In the genomic region with DNA sequence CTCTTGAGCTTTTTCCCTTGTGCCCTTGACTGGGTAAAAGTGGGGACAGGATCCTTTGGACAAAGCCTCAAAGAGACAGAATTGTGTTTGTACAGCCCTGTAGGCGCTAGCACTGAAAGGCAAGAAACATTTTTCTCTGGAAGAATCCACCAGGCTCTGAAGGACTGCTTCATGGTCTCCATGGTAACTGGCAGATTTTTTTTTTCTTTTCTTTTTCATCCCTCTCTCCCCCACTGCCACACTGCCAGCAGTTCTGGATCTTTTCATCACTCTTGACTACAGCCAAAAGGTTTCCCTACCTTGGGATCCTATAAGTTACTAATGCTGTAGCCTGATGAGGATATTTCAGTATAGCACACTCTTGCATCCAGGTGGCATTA, we compare ENCODE assay signal across 9 mouse cellular contexts. TPM values are rescaled to one million over a fixed set of nuclear protein-coding genes. Genes with fewer than 3 reads are reported as not detected.
DNase-seq lines count a peak whose midpoint lies in the region; ATAC-seq lines count a peak whose summit lies in the region.
"Had no signal": no experiment of that assay in that cellular context is flagged by ENCODE, and none has a peak within 500 bp of the region (broad histone marks: within the 10 kb centered on the region; RNA-seq: fewer than 3 reads in every experiment).

No protein-coding gene starts in this region.

- WGBS in kidney, embryonic 14.5 days = 55% methylated on average over 1 of the region's 1 CpGs
- WGBS in embryonic facial prominence, embryonic 11.5 days = 54% methylated on average over 1 of the region's 1 CpGs
- WGBS in forebrain, embryonic 16.5 days = 4% methylated on average over 1 of the region's 1 CpGs
- 13% methylated on average over 1 of the region's 1 CpGs for WGBS in midbrain, embryonic 11.5 days

- H3K4me3 ChIP-seq in kidney, embryonic 14.5 days (ENCODE audit: low read length) = no peak overlapping the region
- H3K4me3 ChIP-seq in embryonic facial prominence, embryonic 11.5 days (ENCODE audit: low read depth, low read length) = no peak overlapping the region
- no peak overlapping the region for H3K4me3 ChIP-seq in forebrain, embryonic 16.5 days (replicated peaks; ENCODE audit: low read length)
- no peak overlapping the region for H3K4me3 ChIP-seq in midbrain, embryonic 11.5 days (ENCODE audit: low read depth, low read length)

- peak overlapping the region; percentile 57 for H3K27ac ChIP-seq in kidney, embryonic 14.5 days (ENCODE audit: low read depth, low read length)
- 0 out of 2 replicates have a peak overlapping the region, but pooled peaks have one; percentile 20 for H3K27ac ChIP-seq in embryonic facial prominence, embryonic 11.5 days (replicated peaks; ENCODE audit: low read depth, low read length)
- peak overlapping the region; percentile 46 for H3K27ac ChIP-seq in forebrain, embryonic 16.5 days (ENCODE audit: low read length)
- H3K27ac ChIP-seq in midbrain, embryonic 11.5 days (ENCODE audit: low read depth, low read length) = peak overlapping the region; percentile 28; the same call in 1 of the 2 replicates

- H3K9ac ChIP-seq in kidney, embryonic 14.5 days (ENCODE audit: low read depth, low read length) = no peak overlapping the region
- H3K9ac ChIP-seq in embryonic facial prominence, embryonic 11.5 days (replicated peaks; ENCODE audit: low read length) = no peak overlapping the region
- no peak overlapping the region; the same call in 1 of the 2 replicates for H3K9ac ChIP-seq in forebrain, embryonic 16.5 days (replicated peaks; ENCODE audit: low read depth, low read length)
- H3K9ac ChIP-seq in midbrain, embryonic 11.5 days (ENCODE audit: low read length) = no peak overlapping the region

- intact Hi-C loops in gastrocnemius, postnatal 36 days (cut with DNase I) = no loop called here

- no peaks in the 10 kb centered on the region for H3K36me3 ChIP-seq in kidney, embryonic 14.5 days (ENCODE audit: control insufficient read depth, insufficient read depth, low read length)
- no peaks in the 10 kb centered on the region for H3K36me3 ChIP-seq in embryonic facial prominence, embryonic 11.5 days (replicated peaks; ENCODE audit: control insufficient read depth, insufficient read depth, low read depth, low read length)
- H3K36me3 ChIP-seq in forebrain, embryonic 16.5 days (ENCODE audit: control insufficient read depth, insufficient read depth) = no peaks in the 10 kb centered on the region
- no peaks in the 10 kb centered on the region for H3K36me3 ChIP-seq in midbrain, embryonic 11.5 days (ENCODE audit: control insufficient read depth, insufficient read depth, low read length)

- no peak for ATAC-seq in kidney, embryonic 14.5 days (ENCODE audit: low FRiP score, low TSS enrichment)
- 0 out of 2 replicates have a peak, but pooled peaks have one; percentile 36 for ATAC-seq in embryonic facial prominence, embryonic 11.5 days (replicated peaks; ENCODE audit: insufficient number of reproducible peaks, low FRiP score, low TSS enrichment, low read depth)
- ATAC-seq in forebrain, embryonic 16.5 days = peak; percentile 88
- peak; percentile 62; the same call in 1 of the 2 replicates for ATAC-seq in midbrain, embryonic 11.5 days (ENCODE audit: low FRiP score)

- peaks cover 17% of the 10 kb centered on the region for H3K4me1 ChIP-seq in kidney, embryonic 14.5 days (ENCODE audit: control insufficient read depth, insufficient read depth, low read length)
- no peaks in the 10 kb centered on the region for H3K4me1 ChIP-seq in embryonic facial prominence, embryonic 11.5 days (ENCODE audit: control insufficient read depth, insufficient read depth, low read length)
- peaks cover 11% of the 10 kb centered on the region for H3K4me1 ChIP-seq in forebrain, embryonic 16.5 days (replicated peaks; ENCODE audit: control insufficient read depth, insufficient read depth, low read length)
- peaks cover 12% of the 10 kb centered on the region for H3K4me1 ChIP-seq in midbrain, embryonic 11.5 days (ENCODE audit: control insufficient read depth, insufficient read depth, low read length)

- H3K27me3 ChIP-seq in kidney, embryonic 14.5 days (ENCODE audit: control insufficient read depth, insufficient read depth, low read length) = no peaks in the 10 kb centered on the region
- H3K27me3 ChIP-seq in embryonic facial prominence, embryonic 11.5 days (ENCODE audit: control insufficient read depth, insufficient read depth, low read length) = no peaks in the 10 kb centered on the region
- no peaks in the 10 kb centered on the region for H3K27me3 ChIP-seq in forebrain, embryonic 16.5 days (replicated peaks; ENCODE audit: control insufficient read depth, insufficient read depth, low read length)
- H3K27me3 ChIP-seq in midbrain, embryonic 11.5 days (ENCODE audit: control insufficient read depth, insufficient read depth, low read length) = no peaks in the 10 kb centered on the region

- 0 out of 2 replicates have a peak overlapping the region, but pooled peaks have one; percentile 10 for H3K4me2 ChIP-seq in kidney, embryonic 14.5 days (replicated peaks; ENCODE audit: low read depth, low read length)
- H3K4me2 ChIP-seq in embryonic facial prominence, embryonic 11.5 days (ENCODE audit: low read depth, low read length) = no peak overlapping the region
- peak overlapping the region; percentile 3; the same call in 1 of the 2 replicates for H3K4me2 ChIP-seq in forebrain, embryonic 16.5 days (ENCODE audit: low read length)
- no peak overlapping the region for H3K4me2 ChIP-seq in midbrain, embryonic 11.5 days

- H3K9me3 ChIP-seq in kidney, embryonic 14.5 days (ENCODE audit: control insufficient read depth, low read length) = no peaks in the 10 kb centered on the region
- no peaks in the 10 kb centered on the region for H3K9me3 ChIP-seq in embryonic facial prominence, embryonic 11.5 days (replicated peaks; ENCODE audit: control insufficient read depth, low read length)
- H3K9me3 ChIP-seq in forebrain, embryonic 16.5 days (ENCODE audit: control insufficient read depth, low read length) = no peaks in the 10 kb centered on the region
- H3K9me3 ChIP-seq in midbrain, embryonic 11.5 days (ENCODE audit: control insufficient read depth, low read length) = no peaks in the 10 kb centered on the region

- DNase-seq in kidney, adult 8-10 months = no peak
- DNase-seq in embryonic facial prominence, embryonic 11.5 days (ENCODE audit: low spot score) = peak; percentile 24
- no peak for DNase-seq in midbrain, embryonic 11.5 days (ENCODE audit: low spot score, missing footprints)
- no peak for DNase-seq in gastrocnemius, postnatal 36 days
- no peak for DNase-seq in B cell, adult 2 months
- DNase-seq in kidney, postnatal 25 days = no peak
- DNase-seq: thymus, postnatal 4 days had no signal

RNA-seq across cellular contexts. Expression of a gene that starts 43.4 kb away (rescaled TPM):
- 0.34 and 0.71 TPM in 2 replicates for polyA plus RNA-seq in kidney, embryonic 14.5 days (2014; fragmentation: Nextera tagmentation; extraction: Ambion mirVana)
- polyA plus RNA-seq in embryonic facial prominence, embryonic 11.5 days (2014; fragmentation: Nextera tagmentation; extraction: Ambion mirVana) = 1.0 and 1.1 TPM in 2 replicates
- 3.2 and 4.9 TPM in 2 replicates for polyA plus RNA-seq in forebrain, embryonic 16.5 days (2015; fragmentation: Nextera tagmentation; extraction: Ambion mirVana)
- 1.9 and 2.3 TPM in 2 replicates for polyA plus RNA-seq in midbrain, embryonic 11.5 days (2014; fragmentation: Nextera tagmentation; extraction: Ambion mirVana)
- total RNA-seq in gastrocnemius, postnatal 36 days (2021) = not detected

Comparison
In these comparisons a context has a peak if more than half of its experiments do, and no peak if none do; other contexts are left out.
1. H3K4me2 ChIP-seq: peak in kidney, embryonic 14.5 days (single experiment) and forebrain, embryonic 16.5 days (single experiment); none in embryonic facial prominence, embryonic 11.5 days (single experiment) and midbrain, embryonic 11.5 days (single experiment).
2. Peak in every context shown above with its lines, with median percentiles within 50 percentile points of each other: H3K27ac ChIP-seq.